Mouse (Mus musculus) gastrocnemius, postnatal 10 days (tissue): ENCODE data around the gene Gm21425. TPM values are rescaled to one million over a fixed set of nuclear protein-coding genes. Genes with fewer than 3 reads are reported as not detected.
"Not testable (repeated sequence)": the region's sequence is repeated elsewhere in the genome, so short reads cannot be mapped to it uniquely, and the experiment has no call there.

ENCODE experiments used
- DNase-seq: peaks from one replicate; pipeline ENCODE4 v3.0.0; 2021; ENCODE audit warnings: mixed read lengths
- long read RNA-seq, 2 experiments: library from polyadenylated mRNA; stranded (forward); transcript quantifications; one replicate each; pipeline ENCODE4 v2.0.0; 2021
- total RNA-seq, 2 experiments: library from RNA; stranded (reverse); gene quantifications; 2 replicates each; pipeline ENCODE4 v1.2.3; 2021

The Gm21425 gene
- total RNA-seq: not detected
- long read RNA-seq, experiment 1: 0 reads
- long read RNA-seq, experiment 2: 0 reads

- DNase-seq: not testable (repeated sequence)
These were observed at the start of gene Gm21425 for GRCm38 (mm10) chrY:13161668-13162067. Gm21425 (plus strand) TSS chrY:13161968.

- not testable (repeated sequence) for DNase-seq
These were observed 28.4 kb upstream of the Gm21425 start, which contains the start of gene Gm21891 for GRCm38 (mm10) chrY:13133392-13133791. Gm21891 (minus strand) TSS chrY:13133492.

Other genes starting within 250 kb of the Gm21425 start
- not detected for gene Gm20807, start 119.1 kb upstream of the Gm21425 start, total RNA-seq
- not detected for gene Gm21891, start 28.5 kb upstream of the Gm21425 start, total RNA-seq
- gene Gm21828, start 62.0 kb downstream of the Gm21425 start, total RNA-seq: not detected
- gene Gm21440, start 90.4 kb downstream of the Gm21425 start, total RNA-seq: not detected
- not detected for gene Gm21454, start 90.5 kb downstream of the Gm21425 start, total RNA-seq
- gene Gm21725, start 187.1 kb downstream of the Gm21425 start, total RNA-seq: not detected